Comparison of ENCODE assay signal across 28 mouse cellular contexts in the genomic region with DNA sequence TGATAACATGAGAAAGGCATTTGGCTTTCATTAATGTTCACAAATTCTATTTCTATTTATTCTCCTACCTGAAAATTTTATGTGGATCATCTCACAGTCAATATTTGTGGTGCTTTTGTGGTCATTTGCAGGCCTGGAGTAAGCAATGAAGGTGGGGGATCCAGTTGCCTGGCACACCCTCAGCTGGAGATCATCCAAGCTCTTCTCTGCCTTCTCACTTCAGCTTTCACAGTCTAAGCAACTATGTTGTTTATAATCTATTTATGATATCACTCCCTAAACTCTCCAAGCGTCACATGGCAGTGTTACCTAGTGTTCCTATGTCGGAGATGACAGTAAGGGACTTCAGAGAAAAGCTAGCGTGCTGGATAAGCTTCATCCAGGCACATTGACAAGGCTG. TPM values are rescaled to one million over a fixed set of nuclear protein-coding genes. Genes with fewer than 3 reads are reported as not detected.
"Had no signal": no experiment of that assay in that cellular context is flagged by ENCODE, and none has a peak within 500 bp of the region (broad histone marks: within the 10 kb centered on the region; RNA-seq: fewer than 3 reads in every experiment).

No protein-coding gene starts in this region.

- H3K4me1 ChIP-seq: heart, embryonic 12.5 days; intestine, embryonic 15.5 days; limb, embryonic 10.5 days; limb, embryonic 12.5 days; liver, embryonic 13.5 days; liver, embryonic 15.5 days had no signal

- H3K4me2 ChIP-seq: heart, embryonic 12.5 days; hindbrain, embryonic 13.5 days; intestine, embryonic 15.5 days; limb, embryonic 12.5 days; liver, embryonic 11.5 days; liver, embryonic 13.5 days; liver, embryonic 15.5 days had no signal

- H3K9me3 ChIP-seq: heart, embryonic 12.5 days; hindbrain, embryonic 10.5 days; hindbrain, embryonic 13.5 days; intestine, embryonic 15.5 days; limb, embryonic 10.5 days; limb, embryonic 12.5 days; liver, embryonic 13.5 days; liver, embryonic 15.5 days had no signal

- H3K4me3 ChIP-seq: heart, adult 2 months; heart, embryonic 12.5 days; hindbrain, embryonic 10.5 days; hindbrain, embryonic 13.5 days; intestine, embryonic 15.5 days; left cerebral cortex, adult 2 months; limb, embryonic 10.5 days; limb, embryonic 12.5 days; liver, embryonic 13.5 days; liver, embryonic 15.5 days had no signal

- H3K36me3 ChIP-seq: heart, embryonic 12.5 days; hindbrain, embryonic 13.5 days; intestine, embryonic 15.5 days; limb, embryonic 10.5 days; limb, embryonic 12.5 days; liver, embryonic 13.5 days; liver, embryonic 15.5 days had no signal

- H3K9ac ChIP-seq: heart, embryonic 12.5 days; hindbrain, embryonic 13.5 days; intestine, embryonic 15.5 days; limb, embryonic 12.5 days; liver, embryonic 13.5 days; liver, embryonic 15.5 days; liver, postnatal 0 days had no signal

- ATAC-seq: hindbrain, embryonic 16.5 days; inflammation-experienced regulatory T-cells, adult 6 months; intestine, embryonic 15.5 days; intestine, postnatal 0 days; liver, postnatal 0 days had no signal

- H3K27ac ChIP-seq: heart, adult 2 months; hindbrain, embryonic 10.5 days; hindbrain, embryonic 13.5 days; intestine, embryonic 15.5 days; left cerebral cortex, adult 2 months; limb, embryonic 10.5 days; limb, embryonic 12.5 days; liver, embryonic 13.5 days; liver, embryonic 15.5 days had no signal

- H3K27me3 ChIP-seq: heart, embryonic 12.5 days; hindbrain, embryonic 13.5 days; intestine, embryonic 15.5 days; limb, embryonic 12.5 days; liver, embryonic 13.5 days; liver, embryonic 15.5 days had no signal

- DNase-seq: gastrocnemius, postnatal 14 days; gastrocnemius, postnatal 36 days; heart, adult 2 months; heart, postnatal 4 days; kidney, adult 18-20 months; kidney, adult 8-10 months; kidney, postnatal 10 days; kidney, postnatal 25 days; kidney, postnatal 4 days; liver; liver, embryonic 13.5 days; liver, postnatal 0 days had no signal

RNA-seq across cellular contexts. Expression of a gene that starts 18.1 kb away (rescaled TPM):
- total RNA-seq: gastrocnemius, adult 18-20 months; gastrocnemius, adult 8-10 months; gastrocnemius, postnatal 36 days; heart, adult 2 months; heart, postnatal 25 days; heart, postnatal 4 days had no signal
- polyA plus RNA-seq: gonadal fat pad, adult 2 months; inflammation-experienced regulatory T-cells, adult 6 months; liver, embryonic 13.5 days had no signal
